Mouse (Mus musculus): Measurements from ENCODE around the gene Sdk1.

DNA sequence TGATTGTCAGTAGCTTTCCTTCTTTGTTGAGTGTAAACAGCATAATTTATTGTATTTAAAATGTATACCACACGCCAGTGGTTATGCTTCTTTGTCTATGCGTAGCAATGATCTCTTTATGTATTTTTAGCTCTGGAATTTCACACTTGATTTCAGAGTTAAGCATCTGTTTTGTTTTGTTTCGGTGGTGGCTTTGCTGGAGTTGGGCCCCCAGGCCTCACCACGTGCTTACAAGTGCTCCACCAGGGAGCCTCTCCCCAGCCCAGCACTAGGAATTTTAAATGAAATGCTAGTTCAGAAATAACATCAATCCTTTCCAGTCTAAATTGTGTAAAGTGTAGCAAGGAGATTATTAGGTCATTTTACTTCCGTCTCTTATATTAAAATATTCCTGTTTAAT lies 227.5 kb downstream of the Sdk1 start:
- no peak for TF ChIP-seq CTCF (IDR thresholded peaks at IDR 0.05; ENCODE audit: low read depth, low read length)
- no peak for TF ChIP-seq POLR2A (IDR thresholded peaks at IDR 0.05; ENCODE audit: borderline replicate concordance, low read depth, low read length)

Data from bone marrow macrophage, adult 2 months (primary cell).